Comparison of ENCODE assay signal across 12 mouse cellular contexts in genomic region chr12:79846247-79847151, GRCm38 (mm10).
A peak's percentile ranks its signal among the peaks of the same experiment; 100 is the strongest.
DNase-seq lines count a peak whose midpoint lies in the region; ATAC-seq and TF ChIP-seq lines count a peak whose summit lies in the region.
"Had no signal": no experiment of that assay in that cellular context is flagged by ENCODE, and none has a peak within 500 bp of the region (broad histone marks: within the 10 kb centered on the region; RNA-seq: fewer than 3 reads in every experiment).

No protein-coding gene starts in this region.

- H3K27ac ChIP-seq in hindbrain, embryonic 10.5 days = peak overlapping the region; percentile 82
- no peak overlapping the region; the same call in 1 of the 2 replicates for H3K27ac ChIP-seq in hindbrain, embryonic 16.5 days (ENCODE audit: low read depth, low read length)
- H3K27ac ChIP-seq in left cerebral cortex, adult 2 months = no peak overlapping the region
- H3K27ac ChIP-seq: liver, embryonic 15.5 days; neural tube, embryonic 12.5 days had no signal

- H3K4me2 ChIP-seq in hindbrain, embryonic 16.5 days (ENCODE audit: low read length) = no peak overlapping the region
- H3K4me2 ChIP-seq: liver, embryonic 15.5 days; neural tube, embryonic 12.5 days had no signal

- intact Hi-C loops in left cerebral cortex, adult 2 months (cut with DNase I) = no loop called here
- intact Hi-C loops in heart, postnatal 36 days (cut with DNase I) = no loop called here

- 24% methylated on average over 7 of the region's 7 CpGs for WGBS in hindbrain, embryonic 10.5 days
- 45% methylated on average over 7 of the region's 7 CpGs for WGBS in hindbrain, embryonic 16.5 days

- no peak overlapping the region for H3K9ac ChIP-seq in hindbrain, embryonic 16.5 days (ENCODE audit: low read depth, low read length)
- H3K9ac ChIP-seq: liver, embryonic 15.5 days; neural tube, embryonic 12.5 days had no signal

- no peaks in the 10 kb centered on the region for H3K36me3 ChIP-seq in hindbrain, embryonic 10.5 days
- H3K36me3 ChIP-seq in hindbrain, embryonic 16.5 days (ENCODE audit: control insufficient read depth, insufficient read depth, low read length) = no peaks in the 10 kb centered on the region
- H3K36me3 ChIP-seq: liver, embryonic 15.5 days; neural tube, embryonic 12.5 days had no signal

- no peaks in the 10 kb centered on the region for H3K9me3 ChIP-seq in hindbrain, embryonic 10.5 days
- no peaks in the 10 kb centered on the region for H3K9me3 ChIP-seq in hindbrain, embryonic 16.5 days (ENCODE audit: control insufficient read depth, low read length)
- H3K9me3 ChIP-seq: liver, embryonic 15.5 days; neural tube, embryonic 12.5 days had no signal

- H3K4me1 ChIP-seq in hindbrain, embryonic 10.5 days (replicated peaks) = peaks cover 73% of the 10 kb centered on the region
- H3K4me1 ChIP-seq in hindbrain, embryonic 16.5 days (ENCODE audit: control insufficient read depth, insufficient read depth, low read depth, low read length) = peaks cover 2% of the 10 kb centered on the region

- no peak for TF ChIP-seq CTCF in left cerebral cortex, adult 2 months (IDR thresholded peaks at IDR 0.05)

- no peak overlapping the region for H3K4me3 ChIP-seq in hindbrain, embryonic 10.5 days
- H3K4me3 ChIP-seq in hindbrain, embryonic 16.5 days (ENCODE audit: low read length) = no peak overlapping the region
- H3K4me3 ChIP-seq in left cerebral cortex, adult 2 months = no peak overlapping the region
- H3K4me3 ChIP-seq: liver, embryonic 15.5 days; neural tube, embryonic 12.5 days had no signal

- H3K27me3 ChIP-seq in hindbrain, embryonic 10.5 days (ENCODE audit: insufficient read depth, poor library complexity, severe bottlenecking) = no peaks in the 10 kb centered on the region
- H3K27me3 ChIP-seq in hindbrain, embryonic 16.5 days (replicated peaks; ENCODE audit: control insufficient read depth, insufficient read depth, low read length) = no peaks in the 10 kb centered on the region
- H3K27me3 ChIP-seq: liver, embryonic 15.5 days; neural tube, embryonic 12.5 days had no signal

- DNase-seq in hindbrain, embryonic 10.5 days (ENCODE audit: low spot score) = peak; percentile 62
- peak; percentile 8 for DNase-seq in urinary bladder, adult 2 months (ENCODE audit: low spot score)
- DNase-seq in urinary bladder, postnatal 14 days (ENCODE audit: low spot score) = no peak
- peak; percentile 87 for DNase-seq in forelimb bud, embryonic 11.5 days (ENCODE audit: low read depth, low spot score)
- DNase-seq in adrenal gland, postnatal 25 days = no peak
- no peak for DNase-seq in left cerebral cortex, adult 2 months (ENCODE audit: extremely low spot score in 1 of 2, low spot score in 2 of 2)
- DNase-seq in heart, postnatal 36 days = no peak
- DNase-seq: adrenal gland, adult 8-10 months; cerebellum, postnatal 25 days had no signal

- ATAC-seq in hindbrain, embryonic 16.5 days = no peak

Comparison
In these comparisons a context has a peak if more than half of its experiments do, and no peak if none do; other contexts are left out.
1. DNase-seq: peak in hindbrain, embryonic 10.5 days (single experiment), urinary bladder, adult 2 months (single experiment) and forelimb bud, embryonic 11.5 days (single experiment); none in urinary bladder, postnatal 14 days (single experiment), adrenal gland, postnatal 25 days (single experiment), left cerebral cortex, adult 2 months (0 of 2) and heart, postnatal 36 days (0 of 2).